Mouse (Mus musculus): ENCODE measurements at regions not wholly inside any gene's neighbourhood (a gene's known extent, or its start where the extent isn't known, plus 50 kb on each side); places are given as distances from the start of the nearest gene placed in this dataset.

- TF ChIP-seq CTCF (IDR thresholded peaks at IDR 0.05; ENCODE audit: borderline replicate concordance, insufficient read depth, low read length) (no peak), POLR2A (IDR thresholded peaks at IDR 0.05; ENCODE audit: low read depth, low read length) (no peak)
Observed at GRCm38 (mm10) chr15:11748306-11748705, 158.8 kb downstream of the Npr3 start.
